Mouse (Mus musculus) adrenal gland, adult (tissue): Measurements from ENCODE around the gene St6galnac1.

Experiments
- DNase-seq, 2 experiments: peaks; one replicate each; pipeline ENCODE4 v3.0.0; 2022 to 2023; ENCODE audit warnings: low spot score in 1 of 2; ENCODE audit not compliant: inconsistent age in 2 of 2

Gene St6galnac1

GRCm38 (mm10) chr11:116729276-116730008 is 45.9 kb downstream of the St6galnac1 start:
- DNase-seq: no peak

DNA sequence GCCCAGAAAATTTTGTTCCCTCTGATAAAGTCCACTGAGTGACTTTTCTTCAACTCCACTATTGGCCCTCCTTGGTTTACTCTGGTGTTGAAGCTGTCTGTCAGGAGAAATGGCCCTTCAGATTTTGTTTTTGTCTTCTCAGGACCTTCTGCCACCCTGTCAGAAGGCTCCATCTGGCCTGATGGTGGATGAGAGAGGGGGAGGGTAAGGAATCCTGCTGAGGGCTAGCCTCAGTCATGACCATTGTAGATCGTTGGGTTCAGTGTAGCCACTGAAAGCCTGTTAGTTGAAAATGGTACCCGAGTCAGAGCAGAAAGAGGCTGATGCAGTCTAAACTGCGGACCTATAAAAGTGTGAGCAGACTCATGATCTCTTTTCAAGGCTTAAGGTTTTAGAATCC is 49.2 kb downstream of the St6galnac1 start:
- DNase-seq: no peak

GRCm38 (mm10) chr11:116725031-116725948 is 50.0 kb downstream of the St6galnac1 start:
- DNase-seq: no peak

DNA sequence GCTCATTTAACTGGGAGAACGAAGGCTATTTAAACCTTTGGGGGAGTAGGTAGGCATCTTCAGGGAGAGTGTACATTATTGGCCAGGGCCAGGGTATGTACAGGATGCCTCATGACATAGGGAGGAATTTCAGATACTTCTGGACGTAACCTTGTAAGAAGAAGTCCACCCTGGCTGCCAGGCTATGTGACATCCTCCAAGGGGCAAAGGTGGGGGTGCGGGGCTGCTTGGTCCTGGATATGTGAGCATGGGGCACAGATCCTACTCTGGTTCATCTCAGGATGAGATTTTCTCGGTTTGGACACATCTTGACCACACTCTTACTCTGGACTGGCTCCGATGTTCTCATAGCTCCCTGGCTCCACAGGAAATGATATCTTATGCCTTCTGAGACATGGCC is 52.2 kb downstream of the St6galnac1 start:
- no peak for DNase-seq

- DNase-seq: no peak
Observed at GRCm38 (mm10) chr11:116721548-116722271, 53.6 kb downstream of the St6galnac1 start.

DNA sequence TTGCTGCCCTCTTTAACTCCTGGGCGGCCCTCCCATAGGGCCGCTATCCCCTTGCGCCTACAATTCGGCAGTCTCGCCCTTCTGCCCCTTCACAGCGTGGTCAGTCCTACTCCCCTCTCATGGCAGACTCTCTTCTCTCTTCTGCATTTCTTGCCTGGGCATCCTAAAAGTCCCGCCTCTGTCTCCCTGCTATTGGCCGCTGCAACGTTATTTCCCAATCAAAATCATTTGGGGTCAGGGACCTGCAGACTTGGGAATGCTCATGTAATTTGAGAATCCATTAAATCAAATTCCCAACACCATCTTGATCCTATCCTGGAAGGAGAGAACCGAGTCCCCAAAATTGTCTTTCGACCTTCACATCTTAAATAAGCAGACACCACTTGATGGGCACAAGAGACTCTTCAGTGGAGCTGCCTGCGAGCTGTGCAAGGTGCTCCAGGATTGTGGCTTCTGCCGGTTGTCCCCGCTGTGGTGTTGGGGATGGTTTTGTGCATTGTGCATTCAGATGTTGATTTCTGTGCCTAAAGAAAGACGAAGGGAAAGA is 54.9 kb downstream of the St6galnac1 start:
- DNase-seq: no peak
